25 mouse cellular contexts compared by ENCODE assay signal in the genomic region with DNA sequence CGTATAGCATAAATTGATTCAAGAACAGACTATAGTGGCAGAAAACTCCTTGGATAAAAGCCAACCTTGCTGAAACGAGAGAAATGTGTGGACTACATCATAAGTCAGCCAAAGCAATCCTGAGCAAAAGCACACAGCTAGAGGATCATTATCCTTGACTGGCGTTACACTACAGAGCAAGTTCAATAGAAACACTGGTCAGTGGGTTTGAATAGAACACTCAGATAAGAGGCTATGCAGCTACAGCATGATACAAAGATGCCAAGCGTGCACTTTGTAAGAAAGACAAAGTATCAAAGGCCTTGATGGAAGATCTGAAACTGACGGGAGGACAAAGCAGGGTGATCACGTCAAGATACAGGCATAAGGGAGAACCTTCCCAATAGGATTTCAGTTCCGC.
"Had no signal": no experiment of that assay in that cellular context is flagged by ENCODE, and none has a peak within 500 bp of the region (broad histone marks: within the 10 kb centered on the region; RNA-seq: fewer than 3 reads in every experiment).

No protein-coding gene starts in this region.

- H3K4me2 ChIP-seq: limb, embryonic 13.5 days; liver, embryonic 12.5 days; liver, embryonic 15.5 days; lung, embryonic 15.5 days; midbrain, embryonic 12.5 days; neural tube, embryonic 13.5 days; stomach, embryonic 15.5 days had no signal

- ATAC-seq: liver, embryonic 12.5 days had no signal

- H3K4me3 ChIP-seq: layer of hippocampus, adult 2 months; limb, embryonic 10.5 days; limb, embryonic 13.5 days; liver, embryonic 12.5 days; liver, embryonic 15.5 days; lung, embryonic 15.5 days; megakaryocyte, embryonic 14.5 days; midbrain, embryonic 12.5 days; myocyte; neural tube, embryonic 13.5 days; stomach, embryonic 15.5 days had no signal

- H3K27me3 ChIP-seq: liver, embryonic 12.5 days; liver, embryonic 15.5 days; lung, embryonic 15.5 days; megakaryocyte, embryonic 14.5 days; midbrain, embryonic 12.5 days; neural tube, embryonic 13.5 days; stomach, embryonic 15.5 days had no signal

- H3K9ac ChIP-seq: limb, embryonic 13.5 days; liver, embryonic 12.5 days; liver, embryonic 15.5 days; lung, embryonic 15.5 days; midbrain, embryonic 12.5 days; neural tube, embryonic 13.5 days; stomach, embryonic 15.5 days had no signal

- H3K9me3 ChIP-seq: limb, embryonic 10.5 days; limb, embryonic 13.5 days; liver, embryonic 12.5 days; liver, embryonic 15.5 days; lung, embryonic 15.5 days; midbrain, embryonic 12.5 days; neural tube, embryonic 13.5 days; stomach, embryonic 15.5 days had no signal

- DNase-seq: kidney, adult 2 months; kidney, postnatal 25 days; layer of hippocampus, adult 9-11 months; liver; lung, adult 18-20 months; lung, postnatal 10 days; lung, postnatal 36 days; retina, postnatal 1 day; right cerebral cortex, postnatal 25 days; spleen, adult 18-20 months; thymus, adult 2 months; thymus, postnatal 14 days; thymus, postnatal 4 days had no signal

- H3K27ac ChIP-seq: kidney, postnatal 0 days; layer of hippocampus, adult 2 months; limb, embryonic 10.5 days; limb, embryonic 13.5 days; liver, embryonic 12.5 days; liver, embryonic 15.5 days; lung, embryonic 15.5 days; midbrain, embryonic 12.5 days; neural tube, embryonic 13.5 days; stomach, embryonic 15.5 days had no signal

- H3K36me3 ChIP-seq: limb, embryonic 10.5 days; limb, embryonic 13.5 days; liver, embryonic 12.5 days; liver, embryonic 15.5 days; lung, embryonic 15.5 days; midbrain, embryonic 12.5 days; neural tube, embryonic 13.5 days; stomach, embryonic 15.5 days had no signal

- H3K4me1 ChIP-seq: limb, embryonic 10.5 days; liver, embryonic 12.5 days; liver, embryonic 15.5 days; lung, embryonic 15.5 days; megakaryocyte, embryonic 14.5 days; midbrain, embryonic 12.5 days; neural tube, embryonic 13.5 days; stomach, embryonic 15.5 days had no signal
